Mouse (Mus musculus): ENCODE data around the gene Otud7a. TPM values are rescaled to one million over a fixed set of nuclear protein-coding genes. Genes with fewer than 3 reads are reported as not detected.

Gene Otud7a
- polyA plus RNA-seq, 1 experiment = not detected

DNA sequence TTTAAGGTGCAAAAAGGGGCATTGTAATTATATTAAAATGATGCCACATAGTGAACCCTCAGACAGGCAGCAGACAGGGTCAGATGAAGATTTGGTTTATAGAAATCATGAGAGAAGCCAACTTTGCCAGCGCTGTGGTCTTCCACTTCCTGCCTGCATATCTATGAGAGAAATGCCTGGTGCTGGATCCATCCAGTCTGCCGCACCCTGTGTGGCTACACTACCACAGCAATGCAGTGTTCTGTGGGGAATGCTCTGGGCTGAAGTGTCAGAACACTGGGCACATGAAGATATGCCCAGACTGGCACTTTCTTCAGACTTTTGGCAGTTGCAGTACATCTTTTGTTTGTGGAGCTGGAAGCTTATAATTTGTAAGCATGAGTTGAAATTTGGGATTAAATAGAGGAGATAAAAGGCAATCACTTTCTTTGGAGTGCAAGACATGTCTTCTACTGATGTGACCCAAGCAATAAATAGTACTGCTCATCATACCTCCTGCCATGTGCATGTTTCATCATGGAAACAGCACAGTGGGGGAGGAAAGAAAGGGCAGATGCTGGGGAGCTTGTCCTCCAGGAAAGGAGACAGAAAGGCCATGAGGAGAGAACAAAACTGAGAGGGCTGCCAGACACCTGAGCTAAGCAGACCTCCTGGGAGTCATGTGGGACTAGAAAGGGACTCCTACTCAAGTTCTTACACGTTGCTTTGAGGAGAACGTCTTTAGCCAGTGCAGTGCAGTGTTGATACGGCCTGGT is 71.8 kb downstream of the Otud7a start:
- TF ChIP-seq GATA1 (IDR thresholded peaks at IDR 0.05; ENCODE audit: low read length) = no peak

GRCm38 (mm10) chr7:63520299-63520698 is 75.7 kb downstream of the Otud7a start:
- TF ChIP-seq GATA1 (IDR thresholded peaks at IDR 0.05; ENCODE audit: low read length) = no peak

GRCm38 (mm10) chr7:63522403-63522802 is 77.9 kb downstream of the Otud7a start:
- TF ChIP-seq GATA1 (IDR thresholded peaks at IDR 0.05; ENCODE audit: low read length) = no peak

DNA sequence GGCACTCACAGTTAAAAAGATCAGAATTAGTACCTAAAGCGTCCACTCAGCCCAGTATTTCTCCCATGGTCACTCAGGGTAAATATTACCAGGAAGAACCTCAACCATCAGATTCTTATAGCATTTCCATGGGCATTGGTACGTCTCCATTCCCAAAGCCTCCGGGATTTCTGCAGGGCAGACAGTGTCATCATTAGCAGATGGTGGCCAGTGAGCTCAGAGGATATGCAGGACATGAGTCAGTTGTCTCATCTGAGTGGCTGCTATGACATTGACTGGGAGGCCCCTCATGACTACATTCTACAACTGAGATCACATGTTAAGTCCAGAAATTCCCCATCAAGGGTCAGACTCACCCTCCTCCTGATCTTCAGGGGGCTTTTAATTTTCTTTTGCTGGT is 78.5 kb downstream of the Otud7a start:
- no peak for TF ChIP-seq GATA1 (IDR thresholded peaks at IDR 0.05; ENCODE audit: low read length)

DNA sequence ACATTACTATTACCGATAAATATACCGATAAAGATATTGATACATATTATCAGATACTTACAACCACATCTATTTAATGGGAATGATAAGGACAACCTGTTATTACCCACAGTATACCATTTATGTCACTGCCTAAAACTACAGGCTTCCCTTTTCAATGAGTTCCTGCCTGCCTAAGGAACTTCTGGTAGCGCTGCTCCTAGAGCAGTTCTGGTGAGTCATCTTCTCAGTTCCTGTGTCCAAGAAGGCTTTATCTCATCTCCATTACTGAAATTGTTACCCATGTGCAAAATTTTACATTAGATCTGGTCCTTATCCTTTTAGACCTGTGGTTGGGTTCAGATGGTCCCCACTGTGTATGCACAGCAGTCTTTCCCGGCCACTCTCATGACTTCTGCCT is 95.7 kb downstream of the Otud7a start:
- no peak for TF ChIP-seq GATA1 (IDR thresholded peaks at IDR 0.05; ENCODE audit: low read length)

DNA sequence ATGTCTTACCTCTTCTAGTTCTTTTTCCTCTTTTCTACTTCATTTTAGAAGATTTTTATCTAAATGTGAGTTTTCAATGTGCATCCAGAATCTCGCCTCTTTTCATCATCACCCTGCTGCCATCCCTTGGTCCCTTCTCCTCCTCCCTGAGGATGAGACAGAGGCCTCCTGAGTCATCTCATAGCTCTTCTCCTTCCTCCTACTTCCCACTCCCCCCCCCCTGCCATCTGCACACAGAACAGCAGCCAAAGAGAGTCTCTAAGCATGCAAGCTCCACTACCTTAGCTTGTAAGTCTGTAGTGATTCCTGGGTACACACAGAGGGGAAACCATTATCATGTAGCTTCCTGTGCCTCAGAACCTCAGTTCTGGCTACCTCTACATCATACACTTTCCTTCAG is 109.9 kb downstream of the Otud7a start:
- TF ChIP-seq GATA1 (IDR thresholded peaks at IDR 0.05; ENCODE audit: low read length) = no peak

- TF ChIP-seq GATA1 (IDR thresholded peaks at IDR 0.05; ENCODE audit: low read length) = no peak
These were observed 111.8 kb downstream of the Otud7a start for GRCm38 (mm10) chr7:63556324-63556723.

DNA sequence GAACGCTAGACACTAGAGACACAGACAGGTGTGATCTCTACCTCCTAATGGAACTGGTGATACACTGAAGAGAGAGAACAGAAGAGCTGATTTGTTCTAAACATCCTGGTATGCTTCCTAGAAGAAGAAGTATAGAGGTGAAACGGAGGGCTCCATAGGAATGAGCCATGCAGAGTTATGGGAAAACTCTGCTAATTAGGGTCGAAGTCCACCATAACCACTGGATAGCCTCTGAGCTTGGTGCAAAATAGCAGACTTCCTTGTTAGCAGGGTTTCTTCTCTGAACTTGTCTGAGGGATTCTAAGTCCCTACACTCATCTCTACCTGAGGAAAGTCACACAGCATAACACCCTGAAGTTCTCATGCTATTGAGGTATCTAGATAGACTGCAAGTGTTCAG is 114.4 kb downstream of the Otud7a start:
- no peak for TF ChIP-seq GATA1 (IDR thresholded peaks at IDR 0.05; ENCODE audit: low read length)

- TF ChIP-seq GATA1 (IDR thresholded peaks at IDR 0.05; ENCODE audit: low read length) = no peak
These were observed 115.1 kb downstream of the Otud7a start for GRCm38 (mm10) chr7:63559679-63560078.

GRCm38 (mm10) chr7:63583310-63583709 is 138.8 kb downstream of the Otud7a start:
- no peak for TF ChIP-seq GATA1 (IDR thresholded peaks at IDR 0.05; ENCODE audit: low read length)

- TF ChIP-seq GATA1 (IDR thresholded peaks at IDR 0.05; ENCODE audit: low read length) = no peak
These were observed 141.8 kb downstream of the Otud7a start for GRCm38 (mm10) chr7:63586184-63586870.

GRCm38 (mm10) chr7:63590305-63590704 is 145.8 kb downstream of the Otud7a start:
- no peak for TF ChIP-seq GATA1 (IDR thresholded peaks at IDR 0.05; ENCODE audit: low read length)

DNA sequence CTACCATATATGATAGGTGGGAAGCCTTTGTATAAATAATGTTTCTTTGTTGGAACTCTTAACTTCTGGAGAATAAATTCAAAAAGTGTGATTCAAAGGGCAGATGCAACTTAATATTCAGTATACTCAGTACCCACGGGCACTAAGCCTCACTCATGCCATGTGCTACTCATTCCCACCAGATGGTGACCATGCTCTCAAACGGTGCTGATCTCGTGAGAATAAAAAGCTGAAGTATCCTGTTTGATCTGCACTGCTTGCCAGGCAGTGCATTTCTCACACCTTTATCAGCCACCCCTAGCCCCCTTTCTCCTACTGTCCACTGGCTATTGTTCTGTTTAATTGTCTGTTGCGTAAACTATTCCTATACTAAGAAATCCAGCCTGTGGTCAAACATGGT is 146.8 kb downstream of the Otud7a start:
- TF ChIP-seq GATA1 (IDR thresholded peaks at IDR 0.05; ENCODE audit: low read length) = no peak

- no peak for TF ChIP-seq GATA1 (IDR thresholded peaks at IDR 0.05; ENCODE audit: low read length)
These were observed 147.5 kb downstream of the Otud7a start for GRCm38 (mm10) chr7:63592061-63592460.

DNA sequence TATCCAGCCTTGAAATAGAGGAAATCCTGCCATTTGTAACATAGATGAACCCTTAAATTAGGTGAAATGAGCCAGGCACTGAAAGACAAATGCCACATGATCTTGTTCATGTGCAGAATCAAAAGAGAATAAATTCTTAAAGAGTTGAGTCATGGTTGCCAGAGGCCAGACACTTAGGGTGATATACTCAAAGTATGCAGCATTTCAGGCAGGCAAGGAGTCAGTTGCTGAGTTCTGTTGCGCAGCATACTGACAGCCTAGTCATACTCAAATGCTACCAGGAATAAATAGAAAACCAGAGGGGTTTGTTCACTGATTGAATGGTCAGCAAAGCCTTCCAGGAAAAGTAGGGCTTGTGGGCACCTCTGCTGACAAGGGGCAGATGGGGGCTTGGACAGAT is 160.3 kb downstream of the Otud7a start:
- TF ChIP-seq GATA1 (IDR thresholded peaks at IDR 0.05; ENCODE audit: low read length) = no peak

GRCm38 (mm10) chr7:63617018-63617417 is 172.5 kb downstream of the Otud7a start:
- TF ChIP-seq GATA1 (IDR thresholded peaks at IDR 0.05; ENCODE audit: low read length) = no peak

DNA sequence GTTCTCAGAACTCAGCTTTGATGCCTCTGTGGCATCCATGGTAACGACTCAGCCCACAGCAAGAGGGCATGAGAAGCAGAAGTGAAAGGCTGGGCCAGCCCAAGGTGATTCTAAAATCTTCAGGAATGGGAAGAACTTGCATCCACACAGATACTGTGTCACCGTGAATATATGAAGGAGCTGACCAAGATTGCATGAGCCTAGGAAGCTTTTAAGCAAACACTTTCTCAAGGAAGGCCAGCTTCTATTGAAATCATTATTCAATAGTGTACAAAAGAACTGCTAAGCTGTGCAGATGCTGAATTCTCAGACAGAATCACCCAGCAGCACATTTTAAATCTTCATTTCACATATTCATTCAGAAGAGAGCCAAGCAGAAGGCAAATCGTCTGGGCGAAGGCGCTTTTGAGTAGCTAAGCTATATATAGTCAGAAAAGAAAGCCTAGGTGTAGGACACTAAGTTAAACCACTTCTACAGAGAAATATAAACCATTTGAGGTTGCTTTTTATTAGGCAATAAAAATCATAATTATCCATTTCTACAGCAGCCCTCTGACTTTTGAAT is 176.3 kb downstream of the Otud7a start:
- no peak for TF ChIP-seq GATA1 (IDR thresholded peaks at IDR 0.05; ENCODE audit: low read length)

Data from G1E-ER4 (cell line).